In the genomic region with DNA sequence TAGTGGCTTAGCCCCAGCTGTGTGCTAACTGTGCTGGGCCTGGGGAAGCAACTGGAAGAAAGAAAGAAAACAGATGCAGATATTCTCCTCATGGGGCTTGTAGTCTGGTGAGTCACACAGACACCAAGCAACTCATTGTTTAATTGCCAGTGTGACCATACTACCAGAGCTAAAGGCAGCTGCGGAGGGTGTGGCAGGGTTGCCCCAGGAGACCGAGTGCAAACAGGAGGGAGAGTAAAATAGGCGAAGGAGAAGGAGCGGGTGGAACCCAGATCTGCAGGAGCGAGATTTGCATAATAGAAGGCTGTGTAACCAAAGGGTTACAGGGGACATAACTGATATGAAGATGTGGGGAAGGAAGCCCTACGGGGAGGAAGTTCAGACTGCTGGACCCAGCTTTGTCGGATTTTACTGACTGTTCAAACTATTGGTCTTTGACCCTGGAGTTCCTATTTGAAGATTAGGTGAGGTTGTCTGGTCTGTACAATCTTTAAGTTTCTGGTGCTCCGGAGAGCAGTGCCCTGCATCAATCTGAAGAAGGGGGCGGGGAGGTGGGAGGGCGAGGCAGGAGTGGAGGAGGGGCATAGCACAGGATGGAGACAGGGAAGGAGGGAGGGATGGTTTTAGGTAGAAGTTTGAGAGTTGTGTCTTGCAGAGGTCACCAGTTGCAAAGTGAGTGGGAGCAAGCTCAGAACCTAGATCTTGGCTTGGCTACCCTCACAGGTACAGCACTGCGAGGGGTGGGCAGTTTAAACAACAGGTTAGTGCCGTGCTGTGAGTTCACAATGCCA, we compare ENCODE assay signal across 10 mouse cellular contexts. TPM values are rescaled to one million over a fixed set of nuclear protein-coding genes. Genes with fewer than 3 reads are reported as not detected.
A peak's percentile ranks its signal among the peaks of the same experiment; 100 is the strongest.
DNase-seq lines count a peak whose midpoint lies in the region; ATAC-seq and TF ChIP-seq lines count a peak whose summit lies in the region.
"Had no signal": no experiment of that assay in that cellular context is flagged by ENCODE, and none has a peak within 500 bp of the region (broad histone marks: within the 10 kb centered on the region; RNA-seq: fewer than 3 reads in every experiment).

No protein-coding gene starts in this region.

- no peak overlapping the region for H3K27ac ChIP-seq in hindbrain, embryonic 12.5 days
- no peak overlapping the region for H3K27ac ChIP-seq in hindbrain, postnatal 0 days
- peak overlapping the region; percentile 97 for H3K27ac ChIP-seq in ES-Bruce4 (ENCODE audit: insufficient read depth, low read length)
- no peak overlapping the region for H3K27ac ChIP-seq in embryonic facial prominence, embryonic 13.5 days
- H3K27ac ChIP-seq in thymus, adult 2 months (ENCODE audit: control insufficient read depth, insufficient read depth, low read length), result no peak overlapping the region
- H3K27ac ChIP-seq: hindbrain, embryonic 15.5 days; liver, embryonic 13.5 days had no signal

- no peak for TF ChIP-seq POLR2A in ES-Bruce4 (IDR thresholded peaks at IDR 0.05; ENCODE audit: insufficient read depth, low read length)
- no peak for TF ChIP-seq POLR2A in thymus, adult 2 months (IDR thresholded peaks at IDR 0.05; ENCODE audit: control insufficient read depth, extremely low read depth, insufficient read depth, low read length, poor library complexity)

- no peak overlapping the region for H3K4me3 ChIP-seq in hindbrain, embryonic 12.5 days
- H3K4me3 ChIP-seq in hindbrain, postnatal 0 days (ENCODE audit: low read length), result no peak overlapping the region
- H3K4me3 ChIP-seq in ES-Bruce4 (ENCODE audit: low read depth, low read length), result peak overlapping the region; percentile 52
- no peak overlapping the region for H3K4me3 ChIP-seq in embryonic facial prominence, embryonic 13.5 days
- H3K4me3 ChIP-seq in thymus, adult 2 months (ENCODE audit: control insufficient read depth, insufficient read depth, low read length), result no peak overlapping the region
- H3K4me3 ChIP-seq: hindbrain, embryonic 15.5 days; liver, embryonic 13.5 days had no signal

- peak; percentile 96 for TF ChIP-seq EP300 in ES-Bruce4 (IDR thresholded peaks at IDR 0.05; ENCODE audit: insufficient read depth, low read depth, low read length)

- H3K27me3 ChIP-seq in hindbrain, embryonic 12.5 days, result peaks cover 12% of the 10 kb centered on the region
- H3K27me3 ChIP-seq in hindbrain, postnatal 0 days (ENCODE audit: insufficient read depth, low read length), result no peaks in the 10 kb centered on the region
- no peaks in the 10 kb centered on the region for H3K27me3 ChIP-seq in ES-Bruce4 (ENCODE audit: control insufficient read depth, insufficient read depth, low read length, poor library complexity, severe bottlenecking)
- H3K27me3 ChIP-seq in embryonic facial prominence, embryonic 13.5 days, result 0 out of 2 replicates have a peak, but pooled peaks cover 8% of the 10 kb centered on the region
- no peaks in the 10 kb centered on the region for H3K27me3 ChIP-seq in thymus, adult 2 months (ENCODE audit: control insufficient read depth, insufficient read depth, low read length)

- peaks cover 14% of the 10 kb centered on the region for H3K4me1 ChIP-seq in hindbrain, embryonic 12.5 days
- no peaks in the 10 kb centered on the region for H3K4me1 ChIP-seq in hindbrain, postnatal 0 days (ENCODE audit: insufficient read depth, low read length)
- peaks cover 6% of the 10 kb centered on the region for H3K4me1 ChIP-seq in ES-Bruce4 (ENCODE audit: control insufficient read depth, insufficient read depth, low read length)
- peaks cover 14% of the 10 kb centered on the region for H3K4me1 ChIP-seq in embryonic facial prominence, embryonic 13.5 days
- H3K4me1 ChIP-seq in thymus, adult 2 months (replicated peaks; ENCODE audit: control insufficient read depth, insufficient read depth, low read length), result no peaks in the 10 kb centered on the region

- WGBS in hindbrain, embryonic 12.5 days, result 2% methylated on average over 12 of the region's 12 CpGs
- 13% methylated on average over 12 of the region's 12 CpGs for WGBS in hindbrain, postnatal 0 days
- WGBS in embryonic facial prominence, embryonic 13.5 days, result 8% methylated on average over 12 of the region's 12 CpGs
- WGBS in large intestine, adult 2 months, result 5% methylated on average over 12 of the region's 12 CpGs
- WGBS in thymus, adult 2 months, result 15% methylated on average over 12 of the region's 12 CpGs

- H3K9ac ChIP-seq in hindbrain, embryonic 12.5 days, result no peak overlapping the region
- H3K9ac ChIP-seq in hindbrain, postnatal 0 days (replicated peaks; ENCODE audit: low read length), result no peak overlapping the region
- peak overlapping the region; percentile 54 for H3K9ac ChIP-seq in ES-Bruce4 (ENCODE audit: low read depth, poor library complexity, severe bottlenecking)
- H3K9ac ChIP-seq in embryonic facial prominence, embryonic 13.5 days, result 0 out of 2 replicates have a peak overlapping the region, but pooled peaks have one; percentile 27
- H3K9ac ChIP-seq: hindbrain, embryonic 15.5 days; liver, embryonic 13.5 days had no signal

- H3K36me3 ChIP-seq in hindbrain, embryonic 12.5 days, result no peaks in the 10 kb centered on the region
- H3K36me3 ChIP-seq in hindbrain, postnatal 0 days (ENCODE audit: insufficient read depth, low read length), result no peaks in the 10 kb centered on the region
- H3K36me3 ChIP-seq in ES-Bruce4 (ENCODE audit: control insufficient read depth, insufficient read depth, low read length, poor library complexity, severe bottlenecking), result no peaks in the 10 kb centered on the region
- no peaks in the 10 kb centered on the region for H3K36me3 ChIP-seq in embryonic facial prominence, embryonic 13.5 days
- no peaks in the 10 kb centered on the region for H3K36me3 ChIP-seq in thymus, adult 2 months (ENCODE audit: control insufficient read depth, insufficient read depth, low read length)
- H3K36me3 ChIP-seq: hindbrain, embryonic 15.5 days; liver, embryonic 13.5 days had no signal

- peak overlapping the region; percentile 19 for H3K4me2 ChIP-seq in hindbrain, embryonic 12.5 days (replicated peaks)
- H3K4me2 ChIP-seq in hindbrain, postnatal 0 days (ENCODE audit: low read depth, low read length), result no peak overlapping the region
- H3K4me2 ChIP-seq in embryonic facial prominence, embryonic 13.5 days, result peak overlapping the region; percentile 25
- H3K4me2 ChIP-seq: hindbrain, embryonic 15.5 days; liver, embryonic 13.5 days had no signal

- no peak for TF ChIP-seq CTCF in hindbrain, postnatal 0 days (IDR thresholded peaks at IDR 0.05; ENCODE audit: low read depth)
- TF ChIP-seq CTCF in ES-Bruce4 (IDR thresholded peaks at IDR 0.05; ENCODE audit: low read depth, low read length), result no peak
- TF ChIP-seq CTCF in thymus, adult 2 months (IDR thresholded peaks at IDR 0.05; ENCODE audit: borderline replicate concordance, control insufficient read depth, extremely low read depth, insufficient read depth, low read length, poor library complexity), result no peak

- DNase-seq in hindbrain, postnatal 0 days (ENCODE audit: low spot score), result no peak
- DNase-seq in large intestine, adult 2 months (ENCODE audit: low read depth, low spot score), result peak; percentile 78
- no peak for DNase-seq in spleen, adult 18-20 months
- DNase-seq in thymus, adult 2 months, result no peak
- no peak for DNase-seq in thymus, postnatal 25 days
- DNase-seq: liver, embryonic 13.5 days had no signal

- no peaks in the 10 kb centered on the region for H3K9me3 ChIP-seq in hindbrain, embryonic 12.5 days (replicated peaks)
- no peaks in the 10 kb centered on the region for H3K9me3 ChIP-seq in hindbrain, postnatal 0 days (ENCODE audit: low read length)
- no peaks in the 10 kb centered on the region for H3K9me3 ChIP-seq in ES-Bruce4 (replicated peaks; ENCODE audit: control insufficient read depth, insufficient read depth, low read length, poor library complexity, severe bottlenecking)
- H3K9me3 ChIP-seq in embryonic facial prominence, embryonic 13.5 days, result no peaks in the 10 kb centered on the region
- H3K9me3 ChIP-seq: hindbrain, embryonic 15.5 days; liver, embryonic 13.5 days had no signal

- peak; percentile 65 for ATAC-seq in hindbrain, embryonic 12.5 days (ENCODE audit: low FRiP score)
- no peak for ATAC-seq in hindbrain, postnatal 0 days
- no peak for ATAC-seq in embryonic facial prominence, embryonic 13.5 days (ENCODE audit: insufficient number of reproducible peaks, insufficient read depth, low FRiP score, low TSS enrichment, low read depth)

RNA-seq across cellular contexts. Expression of a gene that starts 7.0 kb away (rescaled TPM):
- polyA plus RNA-seq in hindbrain, embryonic 12.5 days (2016; fragmentation: Nextera tagmentation; extraction: Ambion mirVana), result 0.43 and 1.2 TPM in 2 replicates
- total RNA-seq in hindbrain, postnatal 0 days (2014; rRNA removed), result 0.26 TPM in 1 of 2 replicates, not detected in the other
- polyA plus RNA-seq in hindbrain, postnatal 0 days (2015; fragmentation: Nextera tagmentation; extraction: Ambion mirVana), result 0.97 and 1.1 TPM in 2 replicates
- 2.0 and 2.1 TPM in 2 replicates for polyA plus RNA-seq in ES-Bruce4 (2011; ENCODE audit: insufficient read depth, insufficient read length, low read depth, missing spikeins)
- 1.3 and 1.4 TPM in 2 replicates for polyA plus RNA-seq in embryonic facial prominence, embryonic 13.5 days (2015; fragmentation: Nextera tagmentation; extraction: Ambion mirVana)
- 5.3 and 7.6 TPM in 2 replicates for polyA plus RNA-seq in large intestine, adult 2 months (2012; rRNA removed)
- polyA plus RNA-seq in thymus, adult 2 months (2012; rRNA removed), result 0.45 and 0.54 TPM in 2 replicates

RNA-seq across cellular contexts. Expression of a gene that starts 34.4 kb away (rescaled TPM):
- 37.8 and 39.6 TPM in 2 replicates for polyA plus RNA-seq in hindbrain, embryonic 12.5 days (2016; fragmentation: Nextera tagmentation; extraction: Ambion mirVana)
- 15.6 and 18.9 TPM in 2 replicates for total RNA-seq in hindbrain, postnatal 0 days (2014; rRNA removed)
- 25.3 and 29.5 TPM in 2 replicates for polyA plus RNA-seq in hindbrain, postnatal 0 days (2015; fragmentation: Nextera tagmentation; extraction: Ambion mirVana)
- polyA plus RNA-seq in ES-Bruce4 (2011; ENCODE audit: insufficient read depth, insufficient read length, low read depth, missing spikeins), result 24.5 and 30.6 TPM in 2 replicates
- 37.1 and 43.5 TPM in 2 replicates for polyA plus RNA-seq in embryonic facial prominence, embryonic 13.5 days (2015; fragmentation: Nextera tagmentation; extraction: Ambion mirVana)
- 21.1 and 32.6 TPM in 2 replicates for polyA plus RNA-seq in large intestine, adult 2 months (2012; rRNA removed)
- polyA plus RNA-seq in thymus, adult 2 months (2012; rRNA removed), result 18.8 and 26.2 TPM in 2 replicates

RNA-seq across cellular contexts. Expression of a gene that starts 34.5 kb away (rescaled TPM):
- 18.2 and 18.9 TPM in 2 replicates for polyA plus RNA-seq in hindbrain, embryonic 12.5 days (2016; fragmentation: Nextera tagmentation; extraction: Ambion mirVana)
- 11.0 and 13.8 TPM in 2 replicates for total RNA-seq in hindbrain, postnatal 0 days (2014; rRNA removed)
- polyA plus RNA-seq in hindbrain, postnatal 0 days (2015; fragmentation: Nextera tagmentation; extraction: Ambion mirVana), result 13.6 and 14.9 TPM in 2 replicates
- polyA plus RNA-seq in ES-Bruce4 (2011; ENCODE audit: insufficient read depth, insufficient read length, low read depth, missing spikeins), result 37.7 and 44.2 TPM in 2 replicates
- polyA plus RNA-seq in embryonic facial prominence, embryonic 13.5 days (2015; fragmentation: Nextera tagmentation; extraction: Ambion mirVana), result 16.0 and 19.8 TPM in 2 replicates
- polyA plus RNA-seq in large intestine, adult 2 months (2012; rRNA removed), result 13.1 and 13.4 TPM in 2 replicates
- polyA plus RNA-seq in thymus, adult 2 months (2012; rRNA removed), result 3.8 and 4.4 TPM in 2 replicates

Comparison
In these comparisons a context has a peak if more than half of its experiments do, and no peak if none do; other contexts are left out.
1. H3K9ac ChIP-seq: peak in ES-Bruce4 (single experiment) and embryonic facial prominence, embryonic 13.5 days (single experiment); none in hindbrain, embryonic 12.5 days (single experiment) and hindbrain, postnatal 0 days (single experiment).